Mouse (Mus musculus) E14TG2a.4 (cell line): ENCODE data around the gene Htr2a.

ENCODE experiments used
- CTCF ChIP-seq: conservative IDR thresholded peaks from 2 replicates; pipeline ENCODE4 v1.5.1; 2014; ENCODE audit warnings: low read length
- NANOG ChIP-seq: IDR thresholded peaks from 2 replicates; pipeline ENCODE4 v1.6.1; 2014; ENCODE audit warnings: borderline replicate concordance, low read length, mixed read lengths
- POU5F1 ChIP-seq: IDR thresholded peaks from 2 replicates; pipeline ENCODE4 v1.6.1; 2014; ENCODE audit warnings: low read length, borderline replicate concordance

DNA sequence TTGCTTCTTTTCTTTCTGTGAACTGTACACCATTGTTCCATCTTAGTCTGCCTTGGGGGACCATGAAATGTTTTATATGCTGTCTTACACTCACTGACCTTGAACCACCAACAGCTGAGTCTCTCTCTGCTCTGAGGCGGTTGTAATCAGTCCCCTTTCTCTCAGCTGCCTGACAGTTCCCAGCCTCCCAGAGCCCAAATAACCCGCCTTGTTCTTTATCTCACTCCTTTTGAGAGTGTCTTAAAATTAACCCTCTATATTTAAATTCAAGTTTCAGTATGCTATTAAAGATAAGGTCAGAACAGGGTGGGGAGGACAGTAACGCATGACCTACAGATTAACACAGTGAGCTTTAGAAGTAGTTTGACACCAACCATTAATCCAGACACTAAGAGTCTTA, 32.9 kb downstream of the Htr2a start:
- no peak for TF ChIP-seq CTCF
- TF ChIP-seq NANOG = no peak
- TF ChIP-seq POU5F1 = no peak
